Mouse (Mus musculus) cerebellum, adult 9-11 months (tissue): ENCODE results near the gene Psmg4.

Experiments
- DNase-seq: peaks from one replicate; pipeline ENCODE4 v3.0.0; 2022

Psmg4 gene

GRCm38 (mm10) chr13:34162491-34163303 is at the start of gene Psmg4:
TSS of gene Psmg4 (plus strand) at chr13:34162964.
- peak; percentile 93 for DNase-seq

DNA sequence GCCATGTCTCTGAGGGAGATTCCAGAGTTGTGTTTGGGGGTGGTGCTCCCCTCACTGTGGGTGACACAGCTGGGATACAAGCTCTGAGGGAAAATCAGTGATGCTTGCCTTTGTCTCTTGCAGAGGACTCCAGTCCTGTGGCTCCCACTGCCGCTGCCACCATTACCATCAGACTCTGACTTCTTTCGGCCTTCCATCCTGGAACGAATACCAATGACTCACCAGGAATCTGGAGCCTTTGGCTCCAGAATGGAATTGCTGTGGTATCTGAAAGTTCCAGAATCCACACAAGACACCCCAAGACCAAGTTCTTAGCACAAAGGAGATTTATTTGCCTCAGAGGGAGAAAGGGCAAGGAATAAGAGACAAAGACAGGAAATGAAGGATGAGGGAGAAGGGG is 49.7 kb upstream of the Psmg4 start:
- DNase-seq: no peak

- no peak for DNase-seq
These were observed 48.1 kb upstream of the Psmg4 start for GRCm38 (mm10) chr13:34114654-34115053.

DNA sequence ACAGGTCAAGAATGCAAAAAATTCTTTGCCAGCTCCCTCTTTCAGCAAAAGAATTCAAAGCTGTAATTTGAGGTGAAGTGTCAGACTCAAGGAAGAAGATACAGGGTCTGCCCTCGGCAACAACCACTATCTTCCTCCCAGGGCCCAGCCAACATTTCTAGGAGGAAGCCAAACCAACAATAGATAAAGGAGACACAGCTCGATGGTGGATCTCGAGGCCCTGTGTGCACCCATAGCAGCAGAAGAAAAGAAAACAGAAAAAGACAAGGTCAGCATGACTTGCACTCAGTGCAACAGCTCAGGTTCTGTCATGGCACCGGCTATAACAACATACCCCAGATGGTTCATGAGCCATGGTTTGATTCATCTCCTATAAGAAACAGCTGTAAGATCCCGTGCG is 46.3 kb upstream of the Psmg4 start:
- DNase-seq: no peak

DNA sequence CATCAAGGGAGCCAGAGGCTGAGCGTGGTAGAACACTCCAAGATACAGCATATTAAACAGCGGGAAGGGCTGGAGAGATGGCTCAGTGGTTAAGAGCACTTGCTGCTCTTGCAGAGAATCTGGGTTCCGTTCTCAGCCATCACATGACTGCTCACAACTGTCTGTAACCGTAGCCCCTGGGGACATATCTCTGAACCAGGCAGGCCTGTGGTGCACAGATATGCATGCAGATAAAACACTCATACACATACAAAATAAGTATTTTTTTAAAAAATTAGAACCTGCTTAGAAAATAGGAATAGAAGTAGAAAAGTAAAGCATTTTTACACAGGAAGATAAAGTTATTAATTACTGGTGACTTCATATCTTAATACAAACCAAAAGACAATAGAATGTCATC is 43.9 kb upstream of the Psmg4 start:
- no peak for DNase-seq

DNA sequence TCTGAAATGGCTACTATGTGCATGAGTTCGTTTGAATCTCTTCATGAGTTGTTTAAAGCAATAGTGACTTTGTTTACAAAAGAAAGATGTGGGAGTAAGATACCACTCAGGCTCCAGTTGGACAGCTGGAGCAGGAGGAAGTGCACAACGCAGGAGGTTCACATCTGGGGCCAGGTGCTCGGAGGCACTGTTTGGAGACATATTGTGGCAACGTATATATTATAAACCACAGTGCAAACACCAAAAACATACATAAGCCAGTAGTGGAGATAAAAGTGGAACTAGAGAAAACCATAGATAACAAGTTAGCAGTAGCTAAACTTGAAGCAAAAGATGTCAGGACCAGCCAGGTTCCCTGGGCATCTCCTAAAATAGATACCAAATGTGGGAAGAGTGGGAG is 43.4 kb upstream of the Psmg4 start:
- no peak for DNase-seq

GRCm38 (mm10) chr13:34120536-34120935 is 42.2 kb upstream of the Psmg4 start:
- DNase-seq: no peak

- DNase-seq: no peak
These were observed 37.1 kb upstream of the Psmg4 start for GRCm38 (mm10) chr13:34125711-34126110.

DNA sequence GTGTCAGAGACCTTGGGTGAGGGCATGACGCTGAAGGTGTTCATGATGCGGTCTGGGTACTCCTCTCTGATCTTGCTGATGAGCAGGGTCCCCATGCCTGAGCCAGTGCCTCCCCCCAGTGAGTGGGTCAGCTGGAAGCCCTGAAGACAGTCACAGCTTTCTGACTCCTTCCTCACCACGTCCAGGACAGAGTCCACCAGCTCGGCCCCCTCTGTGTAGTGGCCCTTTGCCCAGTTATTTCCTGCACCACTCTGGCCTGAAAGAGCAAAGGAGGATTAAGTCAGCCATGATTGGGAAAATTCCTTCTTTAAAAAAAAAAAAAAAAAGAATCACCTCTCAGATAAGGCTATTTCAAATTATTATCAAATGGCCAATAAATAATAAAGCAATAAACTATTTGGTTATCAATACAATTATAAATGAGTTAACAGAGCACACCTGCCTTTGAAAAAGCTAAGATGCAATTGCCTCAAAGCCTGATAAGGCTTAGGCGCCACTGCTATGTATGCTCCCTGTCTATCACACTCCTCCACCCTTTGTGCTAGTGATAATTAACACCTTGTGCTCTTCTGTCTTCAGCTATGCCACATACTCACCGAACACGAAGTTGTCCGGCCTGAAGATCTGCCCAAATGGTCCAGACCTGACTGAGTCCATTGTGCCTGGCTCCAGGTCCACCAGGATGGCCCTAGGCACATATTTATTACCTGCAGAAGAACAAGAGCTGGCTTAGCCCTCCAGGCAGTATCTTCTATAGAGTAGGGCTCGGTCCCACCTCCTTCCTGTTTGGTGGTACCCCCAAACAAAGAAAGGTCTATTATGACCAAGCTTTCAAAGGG is 34.3 kb upstream of the Psmg4 start:
- no peak for DNase-seq

DNA sequence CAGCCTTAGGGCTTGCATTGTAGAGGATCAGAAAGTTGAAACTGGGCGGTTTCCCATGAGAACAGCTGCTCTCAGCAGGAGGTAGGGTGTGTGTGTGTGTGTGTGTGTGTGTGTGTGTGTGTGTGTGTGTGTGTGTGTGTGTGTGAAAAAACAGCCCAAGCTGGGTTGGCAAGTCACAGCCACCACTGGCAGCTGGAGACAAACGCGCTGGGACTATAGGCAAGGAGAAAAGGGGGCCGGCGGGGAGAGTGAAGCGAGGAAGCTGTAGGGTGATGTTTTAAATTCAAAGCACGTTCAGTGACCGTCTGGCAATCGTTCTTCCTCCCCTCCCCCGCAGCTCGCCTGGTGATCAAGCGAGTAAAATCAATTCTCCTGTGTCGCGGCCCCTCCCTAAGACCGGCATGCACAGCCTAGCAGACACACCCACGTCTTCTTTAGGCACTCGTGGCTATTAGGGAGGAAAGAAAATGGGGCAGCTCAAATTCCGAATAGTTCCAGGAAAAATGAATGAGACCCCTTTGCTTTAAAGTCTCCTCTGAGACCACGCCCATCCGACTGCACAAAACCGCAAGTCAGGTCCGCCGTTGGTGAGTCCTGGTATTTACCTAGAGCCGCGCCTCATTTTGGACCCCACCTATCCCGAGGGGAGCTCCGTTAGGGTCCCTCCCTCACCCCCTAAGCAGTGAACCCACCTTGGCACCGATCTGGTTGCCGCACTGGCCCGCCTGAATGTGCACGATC is 33.1 kb upstream of the Psmg4 start:
- DNase-seq: peak; percentile 30

DNA sequence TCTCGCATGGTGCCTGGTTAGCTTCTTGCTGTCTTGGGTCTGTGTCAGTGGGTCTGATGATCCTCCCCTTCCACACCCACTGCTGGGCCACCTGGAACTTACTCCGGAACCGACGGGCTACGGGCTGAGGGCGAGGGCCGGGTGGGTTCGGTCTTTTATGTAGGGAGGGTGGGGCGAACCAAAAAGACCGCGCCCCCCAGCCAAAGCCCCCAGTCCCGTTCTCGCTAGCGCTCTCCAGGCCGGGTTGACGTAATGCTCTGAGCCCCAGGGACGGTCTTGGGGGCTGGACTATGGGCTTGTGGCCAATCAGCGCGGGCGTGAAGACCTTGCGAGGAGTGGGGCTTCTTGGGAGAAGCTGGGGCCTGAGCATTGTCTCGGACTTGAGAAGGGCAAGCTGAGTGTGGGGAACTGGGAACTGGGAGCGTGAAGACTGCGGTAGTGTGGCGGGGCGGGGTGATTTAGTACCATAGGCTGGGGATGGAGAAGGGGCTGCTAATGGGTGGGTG is 32.5 kb upstream of the Psmg4 start, which contains the start of gene Tubb2b:
Gene Tubb2b (minus strand): TSS at position 241 of the 506 bp plus-strand sequence.
- DNase-seq: peak; percentile 44

DNA sequence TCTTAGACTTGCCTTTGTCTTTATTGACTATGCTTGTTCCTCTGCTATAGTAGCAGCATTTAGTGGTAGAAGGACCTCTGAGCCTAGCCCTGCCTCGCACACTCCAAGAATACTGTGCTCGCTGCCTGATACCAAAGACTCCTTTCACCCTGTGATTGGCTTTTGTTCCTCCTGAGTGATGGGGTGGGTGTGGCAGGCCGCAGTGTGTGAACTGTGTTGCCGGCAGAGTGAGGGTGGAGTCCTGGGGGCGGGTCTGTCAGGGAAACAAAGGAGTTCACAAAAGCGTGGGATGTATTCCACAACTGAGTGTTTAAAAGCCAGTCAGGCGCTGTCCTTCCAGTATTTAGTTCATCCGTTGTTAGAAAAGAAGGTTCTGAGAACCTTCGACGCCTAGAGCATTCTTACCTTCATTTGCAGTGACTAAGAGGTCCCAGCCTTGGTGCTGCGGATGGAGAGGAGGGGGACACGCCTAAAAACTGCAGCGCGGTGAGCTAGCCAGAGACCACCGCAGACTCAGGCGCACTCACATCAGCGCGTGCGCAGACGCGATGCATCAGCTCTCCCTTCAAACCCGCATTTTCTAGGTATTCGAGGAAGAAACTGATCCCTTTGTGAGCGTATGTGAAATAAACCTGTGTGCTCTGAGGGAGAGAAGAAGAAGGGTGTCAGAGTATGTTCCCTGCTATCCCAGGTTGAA is 31.6 kb upstream of the Psmg4 start:
- no peak for DNase-seq

- DNase-seq: no peak
These were observed 31.1 kb upstream of the Psmg4 start for GRCm38 (mm10) chr13:34131708-34132060.

GRCm38 (mm10) chr13:34132299-34132698 is 30.5 kb upstream of the Psmg4 start:
- no peak for DNase-seq

DNA sequence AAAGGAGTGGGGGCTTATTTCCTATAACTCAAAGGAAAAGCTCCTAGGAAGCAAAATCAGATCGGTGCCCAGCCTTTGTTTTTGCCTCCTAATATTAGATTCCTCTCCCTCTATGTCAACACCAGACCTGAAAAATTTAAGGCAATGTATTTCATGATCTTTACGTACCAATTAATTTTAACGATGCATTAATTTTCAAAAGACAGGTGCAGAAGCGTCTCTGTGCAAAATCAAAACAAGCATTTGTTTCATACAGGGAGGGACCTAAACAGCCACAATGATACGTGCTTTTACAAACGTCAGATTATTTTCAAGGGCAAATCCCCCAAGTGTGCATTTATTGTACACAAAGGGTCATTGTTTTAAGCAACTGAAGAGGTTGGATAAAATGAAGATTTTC is 29.9 kb upstream of the Psmg4 start:
- DNase-seq: no peak

GRCm38 (mm10) chr13:34133326-34134071 is 29.3 kb upstream of the Psmg4 start:
- no peak for DNase-seq

GRCm38 (mm10) chr13:34134276-34134675 is 28.5 kb upstream of the Psmg4 start:
- DNase-seq: no peak

- peak; percentile 49 for DNase-seq
These were observed 26.2 kb upstream of the Psmg4 start for GRCm38 (mm10) chr13:34136605-34137004.

GRCm38 (mm10) chr13:34143389-34143788 is 19.4 kb upstream of the Psmg4 start:
- no peak for DNase-seq

DNA sequence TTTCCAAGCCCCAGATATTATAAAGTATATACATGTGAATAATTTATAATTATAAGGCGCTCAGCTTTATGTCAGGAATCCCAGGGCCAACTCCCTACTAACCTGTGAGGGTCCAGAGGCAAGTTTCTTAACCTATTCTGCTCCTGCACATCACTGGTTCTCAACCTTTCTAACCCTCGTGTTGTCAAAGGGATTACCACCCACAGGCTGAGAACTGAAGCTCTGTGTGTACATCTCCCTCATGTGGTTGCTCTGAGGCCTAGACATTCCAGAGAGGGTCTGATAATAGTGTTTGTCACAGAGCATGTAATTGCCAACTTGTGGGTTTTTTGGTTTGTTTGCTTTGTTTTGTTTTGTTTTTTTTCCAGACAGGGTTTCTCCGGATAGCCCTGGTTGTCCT is 15.8 kb upstream of the Psmg4 start:
- DNase-seq: no peak

GRCm38 (mm10) chr13:34148181-34148580 is 14.6 kb upstream of the Psmg4 start:
- no peak for DNase-seq
